Mouse (Mus musculus): Measurements from ENCODE around the gene Ppp1r18. TPM values are rescaled to one million over a fixed set of nuclear protein-coding genes. Genes with fewer than 3 reads are reported as not detected.
"Not testable (repeated sequence)": the region's sequence is repeated elsewhere in the genome, so short reads cannot be mapped to it uniquely, and the experiment has no call there.

Ppp1r18 gene
- polyA plus RNA-seq, 1 experiment from 2014 or later, result 11.9 TPM

GRCm38 (mm10) chr17:35838570-35838969 is 26.8 kb upstream of the Ppp1r18 start:
- no peaks in the 10 kb centered on the region for H3K27me3 ChIP-seq (replicated peaks)
- peaks cover 72% of the 10 kb centered on the region for H3K4me1 ChIP-seq
- 1% methylated on average over 5 of the region's 5 CpGs for WGBS (ENCODE audit: insufficient replicate concordance)
- peak overlapping the region; percentile 96 for H3K27ac ChIP-seq
- H3K9ac ChIP-seq, result peak overlapping the region; percentile 76
- H3K4me2 ChIP-seq, result peak overlapping the region; percentile 83
- H3K9me3 ChIP-seq (replicated peaks), result no peaks in the 10 kb centered on the region
- H3K4me3 ChIP-seq, result peak overlapping the region; percentile 74
- no peak for ATAC-seq
- peaks cover 34% of the 10 kb centered on the region for H3K36me3 ChIP-seq

GRCm38 (mm10) chr17:35839002-35839401 is 26.4 kb upstream of the Ppp1r18 start:
- H3K27me3 ChIP-seq (replicated peaks); ATAC-seq; H3K9me3 ChIP-seq (replicated peaks): not testable (repeated sequence)
- H3K4me2 ChIP-seq, result peak overlapping the region; percentile 83
- peak overlapping the region; percentile 76 for H3K9ac ChIP-seq
- peak overlapping the region; percentile 96 for H3K27ac ChIP-seq
- 67% methylated on average over 3 of the region's 3 CpGs for WGBS (ENCODE audit: insufficient replicate concordance)
- H3K4me1 ChIP-seq, result peaks cover 68% of the 10 kb centered on the region
- peak overlapping the region; percentile 74 for H3K4me3 ChIP-seq
- peaks cover 33% of the 10 kb centered on the region for H3K36me3 ChIP-seq

- H3K9me3 ChIP-seq (replicated peaks), result no peaks in the 10 kb centered on the region
- H3K4me1 ChIP-seq, result peaks cover 52% of the 10 kb centered on the region
- peak overlapping the region; percentile 58 for H3K9ac ChIP-seq
- H3K27ac ChIP-seq, result peak overlapping the region; percentile 96
- peak overlapping the region; percentile 73 for H3K4me3 ChIP-seq
- peak overlapping the region; percentile 80 for H3K4me2 ChIP-seq
- 38% methylated on average over 14 of the region's 14 CpGs for WGBS (ENCODE audit: insufficient replicate concordance)
- H3K27me3 ChIP-seq (replicated peaks), result no peaks in the 10 kb centered on the region
- peaks cover 32% of the 10 kb centered on the region for H3K36me3 ChIP-seq
- ATAC-seq, result no peak
These were observed 24.8 kb upstream of the Ppp1r18 start for GRCm38 (mm10) chr17:35840561-35840960.

GRCm38 (mm10) chr17:35841076-35841950 is 24.1 kb upstream of the Ppp1r18 start, which contains the start of gene Mdc1:
Mdc1 (plus strand) TSS chr17:35841515.
- Histone ChIP-seq H3K27ac (peak within 1 kb of the TSS; percentile 96), H3K9ac (peak within 1 kb of the TSS; percentile 80), H3K36me3 (peaks cover 32% of the 10 kb centered on the region), H3K9me3 (replicated peaks) (no peaks in the 10 kb centered on the region), H3K4me1 (peaks cover 45% of the 10 kb centered on the region), H3K27me3 (replicated peaks) (no peaks in the 10 kb centered on the region), H3K4me3 (peak within 1 kb of the TSS; percentile 73), H3K4me2 (peak within 1 kb of the TSS; percentile 80)
- WGBS (ENCODE audit: insufficient replicate concordance), result under 1% methylated on average over 59 of the region's 59 CpGs
- ATAC-seq, result peak; percentile 87

GRCm38 (mm10) chr17:35842006-35842405 is 23.4 kb upstream of the Ppp1r18 start:
- WGBS (ENCODE audit: insufficient replicate concordance), result 8% methylated on average over 11 of the region's 11 CpGs

GRCm38 (mm10) chr17:35843514-35843913 is 21.9 kb upstream of the Ppp1r18 start:
- no peak for ATAC-seq
- Histone ChIP-seq H3K9me3 (replicated peaks) (no peaks in the 10 kb centered on the region), H3K4me1 (peaks cover 43% of the 10 kb centered on the region), H3K36me3 (peaks cover 48% of the 10 kb centered on the region), H3K27me3 (replicated peaks) (no peaks in the 10 kb centered on the region), H3K27ac (no peak overlapping the region), H3K9ac (no peak overlapping the region), H3K4me3 (no peak overlapping the region), H3K4me2 (no peak overlapping the region)
- WGBS (ENCODE audit: insufficient replicate concordance), result 82% methylated on average over 3 of the region's 3 CpGs

More at GRCm38 (mm10) chr17:35842006-35842405, 23.4 kb upstream of the Ppp1r18 start:
- no peak for ATAC-seq
- Histone ChIP-seq H3K4me2 (peak overlapping the region; percentile 80), H3K9me3 (replicated peaks) (no peaks in the 10 kb centered on the region), H3K27ac (peak overlapping the region; percentile 94), H3K4me1 (peaks cover 40% of the 10 kb centered on the region), H3K4me3 (peak overlapping the region; percentile 73), H3K27me3 (replicated peaks) (no peaks in the 10 kb centered on the region), H3K9ac (peak overlapping the region; percentile 80), H3K36me3 (peaks cover 33% of the 10 kb centered on the region)

- no peak overlapping the region for H3K4me2 ChIP-seq
- no peak overlapping the region for H3K9ac ChIP-seq
- WGBS (ENCODE audit: insufficient replicate concordance), result 74% methylated on average over 1 of the region's 1 CpGs
- no peaks in the 10 kb centered on the region for H3K27me3 ChIP-seq (replicated peaks)
- no peak for ATAC-seq
- H3K36me3 ChIP-seq, result peaks cover 94% of the 10 kb centered on the region
- no peak overlapping the region for H3K27ac ChIP-seq
- H3K4me3 ChIP-seq, result no peak overlapping the region
- no peaks in the 10 kb centered on the region for H3K9me3 ChIP-seq (replicated peaks)
- peaks cover 35% of the 10 kb centered on the region for H3K4me1 ChIP-seq
These were observed 17.3 kb upstream of the Ppp1r18 start for GRCm38 (mm10) chr17:35848112-35848511.

- Histone ChIP-seq H3K9me3 (replicated peaks) (no peaks in the 10 kb centered on the region), H3K4me1 (peaks cover 33% of the 10 kb centered on the region), H3K4me3 (no peak overlapping the region), H3K4me2 (peak overlapping the region; percentile 20; the same call in 1 of the 2 replicates), H3K27ac (peak overlapping the region; percentile 88), H3K9ac (peak overlapping the region; percentile 56), H3K27me3 (replicated peaks) (no peaks in the 10 kb centered on the region), H3K36me3 (peaks cover 98% of the 10 kb centered on the region)
- ATAC-seq, result peak; percentile 78
- 17% methylated on average over 3 of the region's 3 CpGs for WGBS (ENCODE audit: insufficient replicate concordance)
These were observed 14.4 kb upstream of the Ppp1r18 start for GRCm38 (mm10) chr17:35850974-35851373.

GRCm38 (mm10) chr17:35859371-35859770 is 6.0 kb upstream of the Ppp1r18 start:
- ATAC-seq, result no peak
- no peak overlapping the region for H3K4me2 ChIP-seq
- H3K4me1 ChIP-seq, result peaks cover 24% of the 10 kb centered on the region
- H3K9me3 ChIP-seq (replicated peaks), result no peaks in the 10 kb centered on the region
- H3K27ac ChIP-seq, result no peak overlapping the region
- WGBS (ENCODE audit: insufficient replicate concordance), result 85% methylated on average over 1 of the region's 1 CpGs
- no peak overlapping the region for H3K4me3 ChIP-seq
- no peak overlapping the region for H3K9ac ChIP-seq
- peaks cover 42% of the 10 kb centered on the region for H3K36me3 ChIP-seq
- peaks cover 17% of the 10 kb centered on the region for H3K27me3 ChIP-seq (replicated peaks)

- Histone ChIP-seq H3K27ac (no peak overlapping the region), H3K27me3 (replicated peaks) (peaks cover 21% of the 10 kb centered on the region), H3K9ac (no peak overlapping the region), H3K4me2 (no peak overlapping the region), H3K36me3 (peaks cover 38% of the 10 kb centered on the region), H3K4me1 (peaks cover 29% of the 10 kb centered on the region), H3K9me3 (replicated peaks) (no peaks in the 10 kb centered on the region), H3K4me3 (no peak overlapping the region)
- no peak for ATAC-seq
- 63% methylated on average over 2 of the region's 2 CpGs for WGBS (ENCODE audit: insufficient replicate concordance)
These were observed 5.6 kb upstream of the Ppp1r18 start for GRCm38 (mm10) chr17:35859835-35860234.

- Histone ChIP-seq H3K36me3 (peaks cover 29% of the 10 kb centered on the region), H3K27ac (peak overlapping the region; percentile 80), H3K9ac (peak overlapping the region; percentile 76), H3K4me2 (peak overlapping the region; percentile 85), H3K27me3 (replicated peaks) (peaks cover 31% of the 10 kb centered on the region), H3K9me3 (replicated peaks) (no peaks in the 10 kb centered on the region), H3K4me1 (peaks cover 39% of the 10 kb centered on the region), H3K4me3 (peak overlapping the region; percentile 73)
- 5% methylated on average over 12 of the region's 12 CpGs for WGBS (ENCODE audit: insufficient replicate concordance)
- ATAC-seq, result peak; percentile 50
These were observed 4.6 kb upstream of the Ppp1r18 start for GRCm38 (mm10) chr17:35860831-35861197.

- under 1% methylated on average over 47 of the region's 47 CpGs for WGBS (ENCODE audit: insufficient replicate concordance)
- H3K4me3 ChIP-seq, result peak within 1 kb of the TSS; percentile 73
- H3K4me2 ChIP-seq, result peak within 1 kb of the TSS; percentile 85
- H3K9me3 ChIP-seq (replicated peaks), result no peaks in the 10 kb centered on the region
- H3K27ac ChIP-seq, result peak within 1 kb of the TSS; percentile 80
- peaks cover 27% of the 10 kb centered on the region for H3K36me3 ChIP-seq
- H3K9ac ChIP-seq, result peak within 1 kb of the TSS; percentile 76
- peaks cover 36% of the 10 kb centered on the region for H3K27me3 ChIP-seq (replicated peaks)
- peaks cover 44% of the 10 kb centered on the region for H3K4me1 ChIP-seq
- ATAC-seq, result peak; percentile 95
These were observed 4.1 kb upstream of the Ppp1r18 start, which contains the start of gene Nrm for GRCm38 (mm10) chr17:35861198-35861857. Nrm (plus strand) TSS chr17:35861318.
